Mouse (Mus musculus) liver, adult 2 months (tissue): Measurements from ENCODE around the gene Foxo1. TPM values are rescaled to one million over a fixed set of nuclear protein-coding genes. Genes with fewer than 3 reads are reported as not detected.

ENCODE experiments used
- DNase-seq: peaks from one replicate; pipeline ENCODE4 v3.0.0-alpha.2; 2011; ENCODE audit warnings: low read depth, low spot score; ENCODE audit errors: extremely low read depth
- H3K27ac ChIP-seq: fragments of 200-500 bp; replicated peaks from 2 replicates; pipeline ENCODE4 v1.5.1; 2012; ENCODE audit warnings: low read depth, mild to moderate bottlenecking, control low read depth, inconsistent platforms, low read length; ENCODE audit not compliant: insufficient read depth
- H3K27me3 ChIP-seq: fragments of 200-500 bp; 2 replicates; pipeline ENCODE4 v1.6.1; 2012; ENCODE audit warnings: mild to moderate bottlenecking, moderate library complexity, low read length, inconsistent platforms; ENCODE audit not compliant: control insufficient read depth, insufficient read depth
- H3K36me3 ChIP-seq: fragments of 200-500 bp; 2 replicates; pipeline ENCODE4 v1.6.1; 2012; ENCODE audit warnings: low read length, inconsistent platforms; ENCODE audit not compliant: control insufficient read depth, insufficient read depth
- H3K4me1 ChIP-seq: fragments of 200-500 bp; 2 replicates; pipeline ENCODE4 v1.6.1; 2011; ENCODE audit warnings: low read length; ENCODE audit not compliant: control insufficient read depth, insufficient read depth
- H3K4me3 ChIP-seq: fragments of 200-500 bp; 2 replicates; pipeline ENCODE4 v1.5.1; 2011; ENCODE audit warnings: low read depth, mild to moderate bottlenecking, control low read depth, low read length, moderate library complexity; ENCODE audit not compliant: insufficient read depth
- H3K79me2 ChIP-seq: fragments of 200-500 bp; 2 replicates; pipeline ENCODE4 v1.6.1; 2012; ENCODE audit warnings: inconsistent platforms, mild to moderate bottlenecking, low read length, moderate library complexity; ENCODE audit not compliant: control insufficient read depth, insufficient read depth
- H3K9ac ChIP-seq: fragments of 200-500 bp; 2 replicates; pipeline ENCODE4 v1.6.1; 2012; ENCODE audit warnings: low read depth, mild to moderate bottlenecking, control low read depth, inconsistent platforms, low read length
- CTCF ChIP-seq: fragments of 200-500 bp; IDR thresholded peaks from 2 replicates; pipeline ENCODE4 v1.5.1; 2011; ENCODE audit warnings: low read depth, low read length, control low read depth
- POLR2A ChIP-seq: fragments of 200-500 bp; IDR thresholded peaks from 2 replicates; pipeline ENCODE4 v1.6.1; 2011; ENCODE audit warnings: low read length, control low read depth; ENCODE audit not compliant: insufficient read depth; ENCODE audit errors: extremely low read depth
- WGBS: fragments of 180-500 bp; shearing (Covaris S2); methylation state at CpG from one replicate; pipeline ENCODE4 v1.1.7; 2018; 5-methylcytosine and 5-hydroxymethylcytosine counted together
- polyA plus RNA-seq: library from polyadenylated mRNA; depleted of rRNA; stranded (reverse); fragments of >200 nt; gene quantifications from 2 replicates; pipeline ENCODE4 v1.2.3, GENCODE M21; 2012; rRNA removed
- total RNA-seq: library from RNA; depleted of rRNA; stranded (reverse); fragments of >200 nt; gene quantifications from 2 replicates; pipeline ENCODE4 v1.2.3, GENCODE M21; 2014; rRNA removed

The Foxo1 gene
- total RNA-seq (6.5 and 10.3 TPM in 2 replicates), polyA plus RNA-seq (5.8 and 7.4 TPM in 2 replicates)

- peak within 1 kb of the TSS; percentile 94 for H3K27ac ChIP-seq
- H3K79me2 ChIP-seq: peaks cover 29% of the 10 kb centered on the region; the same call in 1 of the 2 replicates
- no peaks in the 10 kb centered on the region for H3K36me3 ChIP-seq
- WGBS: under 1% methylated on average over 85 of the region's 85 CpGs
- DNase-seq: peak; percentile 53
- no peaks in the 10 kb centered on the region for H3K27me3 ChIP-seq
- peaks cover 7% of the 10 kb centered on the region for H3K4me1 ChIP-seq
- H3K4me3 ChIP-seq: peak within 1 kb of the TSS; percentile 88
- TF ChIP-seq POLR2A: peak; percentile 98
- no peak for TF ChIP-seq CTCF
- peak within 1 kb of the TSS; percentile 98 for H3K9ac ChIP-seq
These were observed at the start of gene Foxo1 for GRCm38 (mm10) chr3:52267652-52268486. TSS of gene Foxo1 (plus strand) at chr3:52268336.

DNA sequence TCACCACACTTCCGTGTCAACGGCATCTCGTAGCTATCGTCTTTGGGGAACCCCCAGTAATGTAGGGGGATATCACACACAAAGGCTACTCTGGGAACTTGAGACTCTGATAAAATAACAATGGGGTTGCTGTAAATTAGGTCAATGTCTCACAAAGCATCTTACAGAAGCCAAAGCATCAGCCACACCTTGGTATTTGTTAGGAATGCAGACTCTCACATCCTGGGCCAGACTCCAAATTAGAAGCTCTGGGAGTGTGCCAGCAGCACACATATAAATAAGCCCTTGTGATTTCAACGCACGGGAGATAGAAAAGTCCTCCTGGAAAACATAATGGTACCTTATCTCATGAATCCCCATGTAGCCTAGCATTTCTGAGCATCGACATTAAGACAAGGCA lies 49.3 kb upstream of the Foxo1 start:
- Histone ChIP-seq H3K36me3 (no peaks in the 10 kb centered on the region), H3K27me3 (no peaks in the 10 kb centered on the region), H3K79me2 (no peaks in the 10 kb centered on the region), H3K27ac (no peak overlapping the region), H3K4me3 (no peak overlapping the region), H3K9ac (no peak overlapping the region), H3K4me1 (no peaks in the 10 kb centered on the region)
- TF ChIP-seq CTCF: no peak
- TF ChIP-seq POLR2A: no peak
- no peak for DNase-seq
- 72% methylated on average over 7 of the region's 7 CpGs for WGBS

GRCm38 (mm10) chr3:52221082-52221481 lies 47.1 kb upstream of the Foxo1 start:
- 87% methylated on average over 3 of the region's 3 CpGs for WGBS
- no peak overlapping the region for H3K9ac ChIP-seq

GRCm38 (mm10) chr3:52221931-52222330 lies 46.2 kb upstream of the Foxo1 start:
- Histone ChIP-seq H3K27ac (no peak overlapping the region), H3K79me2 (no peaks in the 10 kb centered on the region), H3K36me3 (no peaks in the 10 kb centered on the region), H3K4me1 (no peaks in the 10 kb centered on the region), H3K27me3 (no peaks in the 10 kb centered on the region), H3K4me3 (no peak overlapping the region), H3K9ac (no peak overlapping the region)
- no peak for TF ChIP-seq CTCF
- TF ChIP-seq POLR2A: no peak
- no peak for DNase-seq
- 69% methylated on average over 5 of the region's 5 CpGs for WGBS

More at GRCm38 (mm10) chr3:52221082-52221481, 47.1 kb upstream of the Foxo1 start:
- TF ChIP-seq POLR2A (no peak), CTCF (no peak)
- DNase-seq: no peak
- no peaks in the 10 kb centered on the region for H3K27me3 ChIP-seq
- no peak overlapping the region for H3K27ac ChIP-seq
- no peaks in the 10 kb centered on the region for H3K79me2 ChIP-seq
- no peaks in the 10 kb centered on the region for H3K4me1 ChIP-seq
- H3K36me3 ChIP-seq: no peaks in the 10 kb centered on the region
- no peak overlapping the region for H3K4me3 ChIP-seq

- H3K4me1 ChIP-seq: no peaks in the 10 kb centered on the region
- H3K79me2 ChIP-seq: no peaks in the 10 kb centered on the region
- no peak for DNase-seq
- no peak overlapping the region for H3K4me3 ChIP-seq
- WGBS: 87% methylated on average over 4 of the region's 4 CpGs
- H3K27me3 ChIP-seq: no peaks in the 10 kb centered on the region
- no peak overlapping the region for H3K9ac ChIP-seq
- H3K27ac ChIP-seq: no peak overlapping the region
- no peaks in the 10 kb centered on the region for H3K36me3 ChIP-seq
- TF ChIP-seq POLR2A (no peak), CTCF (no peak)
These were observed 31.6 kb upstream of the Foxo1 start for GRCm38 (mm10) chr3:52236488-52236887.

DNA sequence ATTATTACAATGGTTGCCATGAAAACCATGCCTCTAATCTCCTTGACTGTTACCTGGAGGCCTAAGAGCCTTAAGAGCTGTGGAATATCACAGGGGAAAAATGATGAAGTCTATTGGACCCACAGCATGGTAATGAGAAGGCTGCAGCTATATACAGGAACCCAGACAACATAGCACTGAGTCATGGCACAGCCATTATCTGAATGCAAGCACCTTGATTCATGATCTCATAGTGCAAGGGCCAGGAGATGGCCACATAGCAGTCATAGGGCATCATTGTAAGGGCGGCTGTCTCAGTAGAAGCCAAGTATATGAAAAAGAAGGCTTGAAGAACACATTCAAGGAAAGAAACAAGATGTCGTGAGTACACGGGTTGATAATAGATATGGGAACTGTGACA lies 31.0 kb upstream of the Foxo1 start:
- TF ChIP-seq CTCF: no peak
- no peak for TF ChIP-seq POLR2A
- no peak overlapping the region for H3K27ac ChIP-seq
- no peaks in the 10 kb centered on the region for H3K79me2 ChIP-seq
- WGBS: 87% methylated on average over 3 of the region's 3 CpGs
- H3K4me3 ChIP-seq: no peak overlapping the region
- H3K9ac ChIP-seq: no peak overlapping the region
- H3K4me1 ChIP-seq: no peaks in the 10 kb centered on the region
- H3K27me3 ChIP-seq: no peaks in the 10 kb centered on the region
- H3K36me3 ChIP-seq: no peaks in the 10 kb centered on the region
- DNase-seq: no peak
